In genomic region chr3:146136422-146136821, GRCm38 (mm10) we compare ENCODE assay signal across 10 mouse cellular contexts. TPM values are rescaled to one million over a fixed set of nuclear protein-coding genes. Genes with fewer than 3 reads are reported as not detected.
A peak's percentile ranks its signal among the peaks of the same experiment; 100 is the strongest.
DNase-seq lines count a peak whose midpoint lies in the region; ATAC-seq and TF ChIP-seq lines count a peak whose summit lies in the region.
"Had no signal": no experiment of that assay in that cellular context is flagged by ENCODE, and none has a peak within 500 bp of the region (broad histone marks: within the 10 kb centered on the region; RNA-seq: fewer than 3 reads in every experiment).

No protein-coding gene starts in this region.

- no peak for DNase-seq in heart, postnatal 25 days (ENCODE audit: low spot score)
- DNase-seq in midbrain, postnatal 0 days (ENCODE audit: low spot score) = peak; percentile 28
- peak; percentile 29 for DNase-seq in brain, embryonic 14.5 days (ENCODE audit: low read depth)
- DNase-seq in Muller cell, postnatal 12 days (ENCODE audit: inconsistent ontology term) = no peak
- DNase-seq: cerebellum, adult 9-10 months had no signal

- H3K4me3 ChIP-seq in heart, embryonic 16.5 days (ENCODE audit: low read length) = no peak overlapping the region
- H3K4me3 ChIP-seq in midbrain, postnatal 0 days (ENCODE audit: low read depth, low read length) = no peak overlapping the region
- no peak overlapping the region for H3K4me3 ChIP-seq in midbrain, embryonic 13.5 days (replicated peaks)
- no peak overlapping the region for H3K4me3 ChIP-seq in small intestine, adult 2 months (ENCODE audit: low read depth, low read length)
- H3K4me3 ChIP-seq: forebrain, embryonic 15.5 days had no signal

- no peak for TF ChIP-seq POLR2A in brain, embryonic 14.5 days (IDR thresholded peaks at IDR 0.05; ENCODE audit: borderline replicate concordance, extremely low read depth, insufficient read depth, insufficient read length, poor library complexity, severe bottlenecking)
- TF ChIP-seq POLR2A in small intestine, adult 2 months (IDR thresholded peaks at IDR 0.05; ENCODE audit: low read depth, low read length) = no peak

- ATAC-seq in heart, embryonic 16.5 days (replicated peaks; ENCODE audit: extremely low read depth, insufficient read depth, low FRiP score) = no peak
- ATAC-seq in midbrain, postnatal 0 days (ENCODE audit: low FRiP score) = peak; percentile 31; the same call in 1 of the 2 replicates
- no peak for ATAC-seq in midbrain, embryonic 13.5 days
- ATAC-seq: forebrain, embryonic 15.5 days; inflammation-experienced regulatory T-cells, adult 6 months had no signal

- WGBS in heart, embryonic 16.5 days = 22% methylated on average over 10 of the region's 10 CpGs
- WGBS in midbrain, postnatal 0 days = 38% methylated on average over 10 of the region's 10 CpGs
- WGBS in midbrain, embryonic 13.5 days = 38% methylated on average over 10 of the region's 10 CpGs
- 34% methylated on average over 10 of the region's 10 CpGs for WGBS in small intestine, adult 2 months

- TF ChIP-seq CTCF in midbrain, postnatal 0 days (IDR thresholded peaks at IDR 0.05) = peak; percentile 61
- TF ChIP-seq CTCF in brain, embryonic 14.5 days (IDR thresholded peaks at IDR 0.05; ENCODE audit: borderline replicate concordance, extremely low read depth, insufficient read depth, insufficient read length) = peak; percentile 55; the same call in 1 of the 2 replicates
- TF ChIP-seq CTCF in small intestine, adult 2 months (IDR thresholded peaks at IDR 0.05; ENCODE audit: extremely low read depth, insufficient read length, insufficient replicate concordance, low read depth, low read length) = peak; percentile 60; the same call in 1 of the 2 replicates

- no peak overlapping the region for H3K9ac ChIP-seq in heart, embryonic 16.5 days (ENCODE audit: low read length)
- H3K9ac ChIP-seq in midbrain, postnatal 0 days (replicated peaks; ENCODE audit: low read length, poor library complexity, severe bottlenecking) = no peak overlapping the region
- no peak overlapping the region for H3K9ac ChIP-seq in midbrain, embryonic 13.5 days (replicated peaks)
- H3K9ac ChIP-seq: forebrain, embryonic 15.5 days had no signal

- no peaks in the 10 kb centered on the region for H3K36me3 ChIP-seq in heart, embryonic 16.5 days (ENCODE audit: control insufficient read depth, insufficient read depth)
- H3K36me3 ChIP-seq in midbrain, postnatal 0 days (ENCODE audit: insufficient read depth, low read length) = no peaks in the 10 kb centered on the region
- H3K36me3 ChIP-seq in midbrain, embryonic 13.5 days = no peaks in the 10 kb centered on the region
- no peaks in the 10 kb centered on the region for H3K36me3 ChIP-seq in small intestine, adult 2 months (ENCODE audit: control insufficient read depth, insufficient read depth, low read length)
- H3K36me3 ChIP-seq: forebrain, embryonic 15.5 days had no signal

- H3K9me3 ChIP-seq in heart, embryonic 16.5 days (replicated peaks; ENCODE audit: control insufficient read depth, low read length) = 0 out of 2 replicates have a peak, but pooled peaks cover 4% of the 10 kb centered on the region
- H3K9me3 ChIP-seq in midbrain, postnatal 0 days (ENCODE audit: low read length) = no peaks in the 10 kb centered on the region
- no peaks in the 10 kb centered on the region for H3K9me3 ChIP-seq in midbrain, embryonic 13.5 days
- H3K9me3 ChIP-seq: forebrain, embryonic 15.5 days had no signal

- peak overlapping the region; percentile 17; the same call in 1 of the 2 replicates for H3K4me2 ChIP-seq in heart, embryonic 16.5 days (ENCODE audit: low read depth, low read length)
- no peak overlapping the region for H3K4me2 ChIP-seq in midbrain, postnatal 0 days (ENCODE audit: low read depth, low read length, poor library complexity, severe bottlenecking)
- no peak overlapping the region for H3K4me2 ChIP-seq in midbrain, embryonic 13.5 days (replicated peaks)
- H3K4me2 ChIP-seq: forebrain, embryonic 15.5 days had no signal

- no peak overlapping the region for H3K27ac ChIP-seq in heart, embryonic 16.5 days (ENCODE audit: low read length)
- no peak overlapping the region for H3K27ac ChIP-seq in midbrain, postnatal 0 days (ENCODE audit: low read depth, low read length)
- no peak overlapping the region for H3K27ac ChIP-seq in midbrain, embryonic 13.5 days
- H3K27ac ChIP-seq in small intestine, adult 2 months (ENCODE audit: insufficient read depth, low read depth, low read length) = no peak overlapping the region
- H3K27ac ChIP-seq: forebrain, embryonic 15.5 days had no signal

- intact Hi-C loops in heart, postnatal 25 days (cut with DNase I) = no loop called here

- H3K4me1 ChIP-seq in heart, embryonic 16.5 days (ENCODE audit: control insufficient read depth, insufficient read depth, low read length) = no peaks in the 10 kb centered on the region
- no peaks in the 10 kb centered on the region for H3K4me1 ChIP-seq in midbrain, postnatal 0 days (ENCODE audit: insufficient read depth, low read length)
- H3K4me1 ChIP-seq in midbrain, embryonic 13.5 days (replicated peaks) = no peaks in the 10 kb centered on the region
- peaks cover 5% of the 10 kb centered on the region; the same call in 1 of the 2 replicates for H3K4me1 ChIP-seq in small intestine, adult 2 months (ENCODE audit: control insufficient read depth, insufficient read depth, insufficient read length, low read length)
- H3K4me1 ChIP-seq: forebrain, embryonic 15.5 days had no signal

- no peaks in the 10 kb centered on the region for H3K27me3 ChIP-seq in heart, embryonic 16.5 days (ENCODE audit: control insufficient read depth, insufficient read depth, low read length)
- no peaks in the 10 kb centered on the region for H3K27me3 ChIP-seq in midbrain, postnatal 0 days (ENCODE audit: insufficient read depth, low read length)
- H3K27me3 ChIP-seq in midbrain, embryonic 13.5 days = no peaks in the 10 kb centered on the region
- no peaks in the 10 kb centered on the region for H3K27me3 ChIP-seq in small intestine, adult 2 months (ENCODE audit: control insufficient read depth, insufficient read depth, low read length)
- H3K27me3 ChIP-seq: forebrain, embryonic 15.5 days had no signal

RNA-seq across cellular contexts. Expression of gene Mcoln2, which starts 13.2 kb away (rescaled TPM):
- polyA plus RNA-seq in heart, embryonic 16.5 days (2015; fragmentation: Nextera tagmentation; extraction: Ambion mirVana) = 0.97 and 3.2 TPM in 2 replicates
- total RNA-seq in heart, postnatal 25 days (2021) = under 1 TPM in 1 of 2 experiments, not detected in 1; 0.42 TPM
- total RNA-seq in midbrain, postnatal 0 days (2014; rRNA removed) = 0.16 TPM in 1 of 2 replicates, not detected in the other
- polyA plus RNA-seq in midbrain, postnatal 0 days (2015; fragmentation: Nextera tagmentation; extraction: Ambion mirVana) = 0.09 and 0.43 TPM in 2 replicates
- polyA plus RNA-seq in midbrain, embryonic 13.5 days (2015; fragmentation: Nextera tagmentation; extraction: Ambion mirVana) = 0.22 and 0.35 TPM in 2 replicates
- 0.09 and 0.19 TPM in 2 replicates for polyA plus RNA-seq in brain, embryonic 14.5 days (2012; rRNA removed)
- polyA plus RNA-seq in small intestine, adult 2 months (2012; rRNA removed) = 2.6 and 5.1 TPM in 2 replicates
- polyA plus RNA-seq: forebrain, embryonic 15.5 days had no signal

RNA-seq across cellular contexts. Expression of gene Mcoln3, which starts 19.2 kb away (rescaled TPM):
- polyA plus RNA-seq in heart, embryonic 16.5 days (2015; fragmentation: Nextera tagmentation; extraction: Ambion mirVana) = 0.79 and 1.1 TPM in 2 replicates
- not detected for total RNA-seq in heart, postnatal 25 days (2021)
- total RNA-seq in midbrain, postnatal 0 days (2014; rRNA removed) = 0.09 and 0.38 TPM in 2 replicates
- 0.29 and 0.38 TPM in 2 replicates for polyA plus RNA-seq in midbrain, postnatal 0 days (2015; fragmentation: Nextera tagmentation; extraction: Ambion mirVana)
- 0.95 and 0.96 TPM in 2 replicates for polyA plus RNA-seq in midbrain, embryonic 13.5 days (2015; fragmentation: Nextera tagmentation; extraction: Ambion mirVana)
- 0.52 and 0.73 TPM in 2 replicates for polyA plus RNA-seq in brain, embryonic 14.5 days (2012; rRNA removed)
- 0.25 TPM in 2 replicates for polyA plus RNA-seq in small intestine, adult 2 months (2012; rRNA removed)

RNA-seq across cellular contexts. Expression of gene Wdr63, which starts 28.5 kb away (rescaled TPM):
- 0.37 and 0.74 TPM in 2 replicates for polyA plus RNA-seq in heart, embryonic 16.5 days (2015; fragmentation: Nextera tagmentation; extraction: Ambion mirVana)
- not detected for total RNA-seq in heart, postnatal 25 days (2021)
- total RNA-seq in midbrain, postnatal 0 days (2014; rRNA removed) = 0.80 and 1.3 TPM in 2 replicates
- polyA plus RNA-seq in midbrain, postnatal 0 days (2015; fragmentation: Nextera tagmentation; extraction: Ambion mirVana) = 1.0 and 1.1 TPM in 2 replicates
- polyA plus RNA-seq in midbrain, embryonic 13.5 days (2015; fragmentation: Nextera tagmentation; extraction: Ambion mirVana) = 0.14 and 0.57 TPM in 2 replicates
- polyA plus RNA-seq in brain, embryonic 14.5 days (2012; rRNA removed) = 1.2 and 2.1 TPM in 2 replicates
- polyA plus RNA-seq in small intestine, adult 2 months (2012; rRNA removed) = 0.20 TPM in 1 of 2 replicates, not detected in the other

Comparison
In these comparisons a context has a peak if more than half of its experiments do, and no peak if none do; other contexts are left out.
1. DNase-seq: peak in midbrain, postnatal 0 days (single experiment) and brain, embryonic 14.5 days (single experiment); none in heart, postnatal 25 days (single experiment) and Muller cell, postnatal 12 days (single experiment).
2. Peak in every context shown above with its lines, with median percentiles within 50 percentile points of each other: CTCF ChIP-seq.